ENCODE assay signal across 31 mouse cellular contexts in genomic region chr5:29741093-29741492, GRCm38 (mm10). TPM values are rescaled to one million over a fixed set of nuclear protein-coding genes. Genes with fewer than 3 reads are reported as not detected.
DNase-seq lines count a peak whose midpoint lies in the region; ATAC-seq and TF ChIP-seq lines count a peak whose summit lies in the region.
"Had no signal": no experiment of that assay in that cellular context is flagged by ENCODE, and none has a peak within 500 bp of the region (broad histone marks: within the 10 kb centered on the region; RNA-seq: fewer than 3 reads in every experiment).

No protein-coding gene starts in this region.

- 0 out of 2 replicates have a peak, but pooled peaks cover 3% of the 10 kb centered on the region for H3K36me3 ChIP-seq in heart, embryonic 12.5 days
- H3K36me3 ChIP-seq in heart, embryonic 13.5 days = peaks cover 11% of the 10 kb centered on the region
- no peaks in the 10 kb centered on the region for H3K36me3 ChIP-seq in hindbrain, embryonic 11.5 days (ENCODE audit: control insufficient read depth, insufficient read depth, low read length)
- H3K36me3 ChIP-seq: stomach, embryonic 15.5 days had no signal

- DNase-seq in heart, adult 11 months = peak; percentile 91
- DNase-seq in layer of hippocampus, adult 2 months (ENCODE audit: low spot score in 2 of 2) = no peak
- no peak for DNase-seq in layer of hippocampus, adult 8-10 months (ENCODE audit: low spot score in 2 of 2)
- no peak for DNase-seq in frontal cortex, postnatal 36 days (ENCODE audit: low spot score in 2 of 2)
- no peak for DNase-seq in hindbrain, embryonic 11.5 days (ENCODE audit: low spot score)
- DNase-seq: adrenal gland, adult 2 months; adrenal gland, postnatal 36 days; cerebellum, adult 9-10 months; cerebellum, postnatal 36 days; gastrocnemius, postnatal 10 days; kidney, adult 18-20 months; layer of hippocampus, adult 9-11 months; liver; lung, embryonic 14.5 days; lung, postnatal 14 days; right cerebral cortex, postnatal 25 days had no signal

- no peak overlapping the region for H3K4me2 ChIP-seq in heart, embryonic 12.5 days
- no peak overlapping the region for H3K4me2 ChIP-seq in heart, embryonic 13.5 days
- no peak overlapping the region for H3K4me2 ChIP-seq in hindbrain, embryonic 11.5 days (replicated peaks; ENCODE audit: low read depth, low read length)
- H3K4me2 ChIP-seq: embryonic facial prominence, embryonic 12.5 days; lung, embryonic 14.5 days; stomach, embryonic 15.5 days had no signal

- no peak overlapping the region for H3K9ac ChIP-seq in heart, embryonic 12.5 days
- 0 out of 2 replicates have a peak overlapping the region, but pooled peaks have one; percentile 47 for H3K9ac ChIP-seq in heart, embryonic 13.5 days
- no peak overlapping the region for H3K9ac ChIP-seq in hindbrain, embryonic 11.5 days (ENCODE audit: low read depth, low read length)
- H3K9ac ChIP-seq: embryonic facial prominence, embryonic 12.5 days; liver, embryonic 14.5 days; lung, embryonic 14.5 days; stomach, embryonic 15.5 days had no signal

- H3K27me3 ChIP-seq in heart, embryonic 12.5 days (replicated peaks) = no peaks in the 10 kb centered on the region
- no peaks in the 10 kb centered on the region for H3K27me3 ChIP-seq in heart, embryonic 13.5 days (replicated peaks)
- no peaks in the 10 kb centered on the region for H3K27me3 ChIP-seq in hindbrain, embryonic 11.5 days (ENCODE audit: control insufficient read depth, insufficient read depth, low read length)
- H3K27me3 ChIP-seq: embryonic facial prominence, embryonic 12.5 days; stomach, embryonic 15.5 days had no signal

- no peak overlapping the region for H3K27ac ChIP-seq in heart, embryonic 12.5 days (ENCODE audit: poor library complexity, severe bottlenecking)
- 0 out of 2 replicates have a peak overlapping the region, but pooled peaks have one; percentile 14 for H3K27ac ChIP-seq in layer of hippocampus, adult 2 months
- H3K27ac ChIP-seq in heart, embryonic 13.5 days (replicated peaks) = 0 out of 2 replicates have a peak overlapping the region, but pooled peaks have one; percentile 20
- H3K27ac ChIP-seq in hindbrain, embryonic 11.5 days (ENCODE audit: low read depth, low read length) = no peak overlapping the region
- H3K27ac ChIP-seq: embryonic facial prominence, embryonic 12.5 days; liver, embryonic 14.5 days; stomach, embryonic 15.5 days had no signal

- H3K4me1 ChIP-seq in heart, embryonic 12.5 days (replicated peaks) = peaks cover 39% of the 10 kb centered on the region
- peaks cover 45% of the 10 kb centered on the region for H3K4me1 ChIP-seq in heart, embryonic 13.5 days
- H3K4me1 ChIP-seq in hindbrain, embryonic 11.5 days (replicated peaks; ENCODE audit: control insufficient read depth, insufficient read depth, low read length) = no peaks in the 10 kb centered on the region

- 32% methylated on average over 4 of the region's 4 CpGs for WGBS in heart, embryonic 12.5 days
- WGBS in heart, embryonic 13.5 days = 41% methylated on average over 4 of the region's 4 CpGs
- 84% methylated on average over 4 of the region's 4 CpGs for WGBS in hindbrain, embryonic 11.5 days

- no peak overlapping the region for H3K4me3 ChIP-seq in heart, embryonic 12.5 days
- no peak overlapping the region for H3K4me3 ChIP-seq in layer of hippocampus, adult 2 months
- H3K4me3 ChIP-seq in heart, embryonic 13.5 days = no peak overlapping the region
- no peak overlapping the region for H3K4me3 ChIP-seq in hindbrain, embryonic 11.5 days (ENCODE audit: low read depth, low read length)
- H3K4me3 ChIP-seq: embryonic facial prominence, embryonic 12.5 days; stomach, embryonic 15.5 days had no signal

- no peak for TF ChIP-seq CTCF in layer of hippocampus, adult 2 months (conservative IDR thresholded peaks at IDR 0.05)

- no peaks in the 10 kb centered on the region for H3K9me3 ChIP-seq in heart, embryonic 12.5 days (replicated peaks)
- no peaks in the 10 kb centered on the region for H3K9me3 ChIP-seq in heart, embryonic 13.5 days
- H3K9me3 ChIP-seq in hindbrain, embryonic 11.5 days (ENCODE audit: control insufficient read depth, low read length) = no peaks in the 10 kb centered on the region
- H3K9me3 ChIP-seq: embryonic facial prominence, embryonic 12.5 days; stomach, embryonic 15.5 days had no signal

- ATAC-seq in heart, embryonic 12.5 days (ENCODE audit: insufficient number of reproducible peaks, low FRiP score) = no peak
- no peak for ATAC-seq in heart, embryonic 13.5 days (ENCODE audit: extremely low read depth, insufficient number of reproducible peaks, low FRiP score, low TSS enrichment)
- no peak for ATAC-seq in hindbrain, embryonic 11.5 days (ENCODE audit: low FRiP score)
- ATAC-seq: forebrain, embryonic 14.5 days; hindbrain, embryonic 16.5 days; midbrain, embryonic 16.5 days had no signal

RNA-seq across cellular contexts. Expression of gene Gm5129, which starts 5.4 kb away (rescaled TPM):
- polyA plus RNA-seq in heart, embryonic 12.5 days (2016; fragmentation: Nextera tagmentation; extraction: Ambion mirVana) = not detected in 2 replicates
- not detected for total RNA-seq in layer of hippocampus, adult 2 months (2021)
- total RNA-seq in layer of hippocampus, adult 8-10 months (2022) = 1 to 10 TPM in 1 of 4 experiments, not detected in 3; 3.5 TPM
- polyA plus RNA-seq in heart, embryonic 13.5 days (2015; fragmentation: Nextera tagmentation; extraction: Ambion mirVana) = not detected in 2 replicates
- not detected in 2 replicates for polyA plus RNA-seq in hindbrain, embryonic 11.5 days (2014; fragmentation: Nextera tagmentation; extraction: Ambion mirVana)
- total RNA-seq: gastrocnemius, postnatal 10 days; granulocyte monocyte progenitor cell, adult 5-6 weeks; hematopoietic stem cell, adult 5-6 weeks; left cerebral cortex, postnatal 10 days had no signal
- polyA plus RNA-seq: adrenal gland, adult 2 months; embryonic facial prominence, embryonic 12.5 days; forebrain, embryonic 14.5 days; hindbrain, embryonic 16.5 days; intestine, embryonic 14.5 days; kidney, embryonic 16.5 days; limb, embryonic 11.5 days; lung, embryonic 14.5 days; midbrain, embryonic 16.5 days; neural tube, embryonic 11.5 days; stomach, embryonic 15.5 days had no signal

RNA-seq across cellular contexts. Expression of gene Dnajb6, which starts 5.6 kb away (rescaled TPM):
- polyA plus RNA-seq in heart, embryonic 12.5 days (2016; fragmentation: Nextera tagmentation; extraction: Ambion mirVana) = 114 and 115 TPM in 2 replicates
- total RNA-seq in layer of hippocampus, adult 2 months (2021) = 100 to 1,000 TPM; 173 to 175 TPM
- total RNA-seq in layer of hippocampus, adult 8-10 months (2022) = 100 to 1,000 TPM; 154 to 175 (median 168) TPM
- polyA plus RNA-seq in heart, embryonic 13.5 days (2015; fragmentation: Nextera tagmentation; extraction: Ambion mirVana) = 86.4 and 90.0 TPM in 2 replicates
- 231 and 251 TPM in 2 replicates for polyA plus RNA-seq in hindbrain, embryonic 11.5 days (2014; fragmentation: Nextera tagmentation; extraction: Ambion mirVana)

Comparison
In these comparisons a context has a peak if more than half of its experiments do, and no peak if none do; other contexts are left out.
1. H3K27ac ChIP-seq: peak in layer of hippocampus, adult 2 months (single experiment) and heart, embryonic 13.5 days (single experiment); none in heart, embryonic 12.5 days (single experiment) and hindbrain, embryonic 11.5 days (single experiment).